Mouse (Mus musculus) liver, postnatal 0 days (tissue): Measurements from ENCODE around the gene U2surp. TPM values are rescaled to one million over a fixed set of nuclear protein-coding genes. Genes with fewer than 3 reads are reported as not detected.

Source experiments
- ATAC-seq: fragments of 200-750 bp; cut with Nextera tagmentation; 2 replicates; pipeline ENCODE4 v1.8.0; 2017; ENCODE audit warnings: mild to moderate bottlenecking, moderate library complexity
- DNase-seq: peaks from one replicate; pipeline ENCODE4 v3.0.0-alpha.2; 2016
- H3K27ac ChIP-seq: fragments of 300-500 bp; sonication (generic); 2 replicates; pipeline ENCODE4 v1.5.1; 2014; ENCODE audit warnings: antibody characterized with exemption, moderate library complexity, mild to moderate bottlenecking, low read depth
- H3K27me3 ChIP-seq: fragments of 300-500 bp; sonication (generic); 2 replicates; pipeline ENCODE4 v1.6.1; 2014; ENCODE audit warnings: low read length, control low read depth, mixed read lengths; ENCODE audit not compliant: insufficient read depth
- H3K36me3 ChIP-seq: fragments of 300-500 bp; sonication (generic); replicated peaks from 2 replicates; pipeline ENCODE4 v1.6.1; 2014; ENCODE audit warnings: mild to moderate bottlenecking, control low read depth, low read length, moderate library complexity, mixed read lengths; ENCODE audit not compliant: insufficient read depth
- H3K4me1 ChIP-seq: fragments of 300-500 bp; sonication (generic); 2 replicates; pipeline ENCODE4 v1.6.1; 2014; ENCODE audit warnings: antibody characterized with exemption, mild to moderate bottlenecking, control low read depth; ENCODE audit not compliant: insufficient read depth
- H3K4me2 ChIP-seq: fragments of 300-500 bp; sonication (generic); 2 replicates; pipeline ENCODE4 v1.6.1; 2014; ENCODE audit warnings: low read depth, mild to moderate bottlenecking, low read length, moderate library complexity, mixed read lengths
- H3K4me3 ChIP-seq: fragments of 300-500 bp; sonication (generic); 2 replicates; pipeline ENCODE4 v1.5.1; 2014; ENCODE audit warnings: low read depth, low read length
- H3K9ac ChIP-seq: fragments of 300-500 bp; sonication (generic); replicated peaks from 2 replicates; pipeline ENCODE4 v1.6.1; 2014; ENCODE audit warnings: mild to moderate bottlenecking, moderate library complexity
- H3K9me3 ChIP-seq: fragments of 300-500 bp; sonication (generic); 2 replicates; pipeline ENCODE4 v1.6.1; 2016; ENCODE audit warnings: mild to moderate bottlenecking, control low read depth, low read length, mixed read lengths
- CTCF ChIP-seq: sonication (generic); IDR thresholded peaks from 2 replicates; pipeline ENCODE4 v1.5.1; 2016; ENCODE audit warnings: antibody characterized with exemption, low read depth
- EP300 ChIP-seq: IDR thresholded peaks from 2 replicates; pipeline ENCODE4 v1.6.1; 2016; ENCODE audit warnings: antibody characterized with exemption, low read depth, mild to moderate bottlenecking
- WGBS: fragments of 180-500 bp; shearing (Covaris S2); extraction: QIAGEN DNeasy Blood & Tissue Kit; methylation state at CpG from one replicate; pipeline ENCODE4 v1.1.7; 2014; ENCODE audit not compliant: insufficient replicate concordance; 5-methylcytosine and 5-hydroxymethylcytosine counted together
- polyA plus RNA-seq: library from polyadenylated mRNA; unstranded; fragments of >200 nt; fragmentation: Nextera tagmentation; extraction: Ambion mirVana; gene quantifications from 2 replicates; pipeline ENCODE4 v1.2.1, GENCODE M21; 2015

U2surp gene
- polyA plus RNA-seq, 1 experiment from 2014 or later, result 60.9 TPM

- TF ChIP-seq CTCF, result no peak
- TF ChIP-seq EP300, result no peak
- ATAC-seq (no peak), DNase-seq (no peak)
- no peaks in the 10 kb centered on the region for H3K27me3 ChIP-seq
- no peak overlapping the region for H3K4me3 ChIP-seq
- H3K36me3 ChIP-seq, result no peaks in the 10 kb centered on the region
- no peak overlapping the region for H3K4me2 ChIP-seq
- WGBS, result 87% methylated on average over 4 of the region's 4 CpGs
- H3K9me3 ChIP-seq, result no peaks in the 10 kb centered on the region
- no peaks in the 10 kb centered on the region for H3K4me1 ChIP-seq
- no peak overlapping the region for H3K27ac ChIP-seq
- H3K9ac ChIP-seq, result no peak overlapping the region
These were observed 83.5 kb downstream of the U2surp start for GRCm38 (mm10) chr9:95428277-95428676.

GRCm38 (mm10) chr9:95413911-95414310 lies 97.9 kb downstream of the U2surp start:
- H3K9me3 ChIP-seq, result peaks cover 3% of the 10 kb centered on the region; the same call in 1 of the 2 replicates
- no peak overlapping the region for H3K27ac ChIP-seq
- no peak for TF ChIP-seq EP300
- TF ChIP-seq CTCF, result 0 out of 2 replicates have a peak, but pooled peaks have one; percentile 15
- no peaks in the 10 kb centered on the region for H3K36me3 ChIP-seq
- no peak for DNase-seq
- no peak overlapping the region for H3K9ac ChIP-seq
- ATAC-seq, result no peak
- H3K4me2 ChIP-seq, result no peak overlapping the region
- no peaks in the 10 kb centered on the region for H3K4me1 ChIP-seq
- peaks cover 10% of the 10 kb centered on the region for H3K27me3 ChIP-seq
- no peak overlapping the region for H3K4me3 ChIP-seq

- H3K27ac ChIP-seq, result no peak overlapping the region
- H3K9ac ChIP-seq, result no peak overlapping the region
- DNase-seq, result no peak
- no peak for TF ChIP-seq CTCF
- no peak for TF ChIP-seq EP300
- no peak overlapping the region for H3K4me3 ChIP-seq
- H3K27me3 ChIP-seq, result peaks cover 26% of the 10 kb centered on the region
- 0 out of 2 replicates have a peak, but pooled peaks cover 7% of the 10 kb centered on the region for H3K4me1 ChIP-seq
- H3K9me3 ChIP-seq, result peaks cover 3% of the 10 kb centered on the region; the same call in 1 of the 2 replicates
- 80% methylated on average over 4 of the region's 4 CpGs for WGBS
- no peaks in the 10 kb centered on the region for H3K36me3 ChIP-seq
- H3K4me2 ChIP-seq, result no peak overlapping the region
- ATAC-seq, result no peak
These were observed 99.7 kb downstream of the U2surp start for GRCm38 (mm10) chr9:95412047-95412446.

- H3K4me3 ChIP-seq, result peak overlapping the region; percentile 53
- peaks cover 15% of the 10 kb centered on the region; the same call in 1 of the 2 replicates for H3K4me1 ChIP-seq
- DNase-seq (no peak), ATAC-seq (peak; percentile 16; the same call in 1 of the 2 replicates)
- no peak for TF ChIP-seq EP300
- no peak for TF ChIP-seq CTCF
- no peak overlapping the region for H3K27ac ChIP-seq
- H3K27me3 ChIP-seq, result peaks cover 60% of the 10 kb centered on the region
- H3K9me3 ChIP-seq, result no peaks in the 10 kb centered on the region
- no peak overlapping the region for H3K9ac ChIP-seq
- no peaks in the 10 kb centered on the region for H3K36me3 ChIP-seq
- peak overlapping the region; percentile 75 for H3K4me2 ChIP-seq
- under 1% methylated on average over 24 of the region's 24 CpGs for whole genome bisulfite sequencing
These were observed 104.1 kb downstream of the U2surp start for GRCm38 (mm10) chr9:95407586-95408220.

Other genes with a start within 250 kb of the U2surp start
- gene Chst2, start 105.3 kb downstream of the U2surp start, polyA plus RNA-seq, result 0.29 and 0.49 TPM in 2 replicates
- 63.6 and 68.7 TPM in 2 replicates for gene Paqr9, start 47.7 kb upstream of the U2surp start, polyA plus RNA-seq
- 15.7 and 20.6 TPM in 2 replicates for gene Pcolce2, start 125.6 kb upstream of the U2surp start, polyA plus RNA-seq
- 0.95 and 1.2 TPM in 2 replicates for gene Trpc1, start 238.4 kb upstream of the U2surp start, polyA plus RNA-seq